Mouse (Mus musculus): ENCODE measurements around the gene Ssmem1. TPM values are rescaled to one million over a fixed set of nuclear protein-coding genes. Genes with fewer than 3 reads are reported as not detected.
A peak's percentile ranks its signal among the peaks of the same experiment; 100 is the strongest.

The Ssmem1 gene
- polyA plus RNA-seq (2017; shearing (Covaris generic)): not detected

- ATAC-seq: peak; percentile 99
Measured at GRCm38 (mm10) chr6:30509265-30510239, at the start of gene Ssmem1, which contains the start of gene Tmem209. TSS of gene Ssmem1 (plus strand) at chr6:30509849. TSS of gene Tmem209 (minus strand) at chr6:30509783.

- no peak for ATAC-seq
Measured at GRCm38 (mm10) chr6:30460750-30461446, 48.8 kb upstream of the Ssmem1 start.

- ATAC-seq: no peak
Measured at GRCm38 (mm10) chr6:30461755-30462344, 47.8 kb upstream of the Ssmem1 start.

- ATAC-seq: no peak
Measured at GRCm38 (mm10) chr6:30462822-30463221, 46.8 kb upstream of the Ssmem1 start.

- no peak for ATAC-seq
Measured at GRCm38 (mm10) chr6:30465586-30465985, 44.1 kb upstream of the Ssmem1 start.

GRCm38 (mm10) chr6:30468058-30468457, 41.6 kb upstream of the Ssmem1 start:
- ATAC-seq: no peak

GRCm38 (mm10) chr6:30468684-30469083, 41.0 kb upstream of the Ssmem1 start:
- no peak for ATAC-seq

- no peak for ATAC-seq
Measured at GRCm38 (mm10) chr6:30469370-30469769, 40.3 kb upstream of the Ssmem1 start.

- no peak for ATAC-seq
Measured at GRCm38 (mm10) chr6:30471706-30472105, 37.9 kb upstream of the Ssmem1 start.

GRCm38 (mm10) chr6:30476025-30476765, 33.5 kb upstream of the Ssmem1 start:
- ATAC-seq: no peak

GRCm38 (mm10) chr6:30477210-30477714, 32.4 kb upstream of the Ssmem1 start:
- ATAC-seq: no peak

- no peak for ATAC-seq
Measured at GRCm38 (mm10) chr6:30477784-30478183, 31.9 kb upstream of the Ssmem1 start.

GRCm38 (mm10) chr6:30479418-30479817, 30.2 kb upstream of the Ssmem1 start:
- no peak for ATAC-seq

GRCm38 (mm10) chr6:30482908-30483307, 26.7 kb upstream of the Ssmem1 start:
- ATAC-seq: no peak

GRCm38 (mm10) chr6:30486504-30486903, 23.1 kb upstream of the Ssmem1 start:
- no peak for ATAC-seq

- peak; percentile 76 for ATAC-seq
Measured at GRCm38 (mm10) chr6:30499049-30499448, 10.6 kb upstream of the Ssmem1 start.

- ATAC-seq: no peak
Measured at GRCm38 (mm10) chr6:30508824-30509223, 825 bp upstream of the Ssmem1 start.

GRCm38 (mm10) chr6:30510291-30510690, 642 bp downstream of the Ssmem1 start:
- no peak for ATAC-seq

- ATAC-seq: no peak
Measured at GRCm38 (mm10) chr6:30514242-30514641, 4.6 kb downstream of the Ssmem1 start.

- no peak for ATAC-seq
Measured at GRCm38 (mm10) chr6:30520400-30520799, 10.8 kb downstream of the Ssmem1 start.

GRCm38 (mm10) chr6:30525456-30526332, 16.0 kb downstream of the Ssmem1 start:
- ATAC-seq: no peak

Data from inflammation-experienced regulatory T-cells, adult 6 months (primary cell).